Comparison of ENCODE assay signal across 8 mouse cellular contexts in the genomic region with DNA sequence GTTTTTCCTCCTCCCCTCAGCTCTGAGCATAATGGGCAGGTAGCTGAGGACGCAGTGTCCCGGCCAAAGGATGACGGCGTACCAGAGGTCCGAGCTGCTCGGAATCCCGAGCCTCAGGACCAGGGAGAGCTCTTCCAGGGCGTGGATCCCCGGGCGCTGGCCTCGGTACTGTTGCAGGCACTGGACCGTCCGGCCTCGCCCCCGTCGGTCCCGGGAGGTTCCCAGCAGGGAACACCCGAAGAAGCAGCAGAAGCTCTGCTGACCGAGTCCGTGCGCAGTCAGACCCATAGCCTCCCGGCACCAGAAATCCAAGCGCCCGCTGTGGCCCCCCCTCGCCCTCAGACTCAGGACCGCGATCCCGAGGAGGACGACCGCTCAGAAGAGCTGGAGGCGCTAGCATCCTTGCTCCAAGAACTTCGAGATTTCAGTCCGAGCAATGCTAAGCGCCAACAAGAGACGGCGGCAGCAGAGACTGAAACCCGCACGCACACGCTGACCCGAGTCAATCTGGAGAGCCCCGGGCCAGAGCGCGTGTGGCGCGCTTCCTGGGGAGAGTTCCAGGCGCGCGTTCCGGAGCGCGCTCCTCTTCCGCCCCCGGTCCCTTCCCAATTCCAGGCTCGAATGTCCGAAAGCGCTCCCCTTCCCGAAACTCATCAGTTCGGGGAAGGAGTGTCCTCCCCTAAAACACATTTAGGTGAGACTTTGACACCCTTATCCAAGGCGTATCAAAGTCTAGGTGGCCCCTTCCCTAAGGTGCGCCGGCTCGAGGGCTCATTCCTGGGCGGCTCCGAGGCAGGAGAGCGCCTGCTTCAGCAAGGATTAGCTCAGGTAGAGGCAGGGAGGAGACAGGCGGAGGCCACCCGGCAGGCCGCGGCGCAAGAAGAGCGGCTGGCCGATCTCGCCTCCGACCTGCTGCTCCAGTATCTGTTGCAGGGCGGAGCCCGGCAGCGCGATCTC. TPM values are rescaled to one million over a fixed set of nuclear protein-coding genes. Genes with fewer than 3 reads are reported as not detected.
A peak's percentile ranks its signal among the peaks of the same experiment; 100 is the strongest.
DNase-seq lines count a peak whose midpoint lies in the region; ATAC-seq lines count a peak whose summit lies in the region.

No protein-coding gene starts in this region.

- peaks cover 60% of the 10 kb centered on the region for H3K27me3 ChIP-seq in embryonic facial prominence, embryonic 15.5 days
- H3K27me3 ChIP-seq in intestine, embryonic 14.5 days (replicated peaks; ENCODE audit: control insufficient read depth, insufficient read depth, low read length) = peaks cover 57% of the 10 kb centered on the region

- peak; percentile 20 for DNase-seq in CD4-positive, CD25-positive, alpha-beta regulatory T cell, adult 2 months (ENCODE audit: low read depth, low spot score)
- peak; percentile 40 for DNase-seq in right cerebral cortex, postnatal 25 days
- no peak for DNase-seq in right cerebral cortex, adult 2 months (ENCODE audit: low spot score in 2 of 2)
- peak; percentile 74 for DNase-seq in intestine, embryonic 14.5 days (ENCODE audit: low spot score)
- DNase-seq in lung, postnatal 10 days = peak; percentile 63
- DNase-seq in testis, postnatal 14 days (ENCODE audit: low spot score) = peak; percentile 35

- H3K36me3 ChIP-seq in embryonic facial prominence, embryonic 15.5 days = peaks cover 10% of the 10 kb centered on the region
- H3K36me3 ChIP-seq in intestine, embryonic 14.5 days (ENCODE audit: control insufficient read depth, insufficient read depth, low read length) = peaks cover 12% of the 10 kb centered on the region

- peak overlapping the region; percentile 49 for H3K4me3 ChIP-seq in embryonic facial prominence, embryonic 15.5 days (replicated peaks)
- peak overlapping the region; percentile 40 for H3K4me3 ChIP-seq in intestine, embryonic 14.5 days (ENCODE audit: low read depth, low read length)

- H3K27ac ChIP-seq in embryonic facial prominence, embryonic 15.5 days (replicated peaks) = no peak overlapping the region
- H3K27ac ChIP-seq in intestine, embryonic 14.5 days (ENCODE audit: low read depth) = no peak overlapping the region

- H3K4me1 ChIP-seq in embryonic facial prominence, embryonic 15.5 days = peaks cover 40% of the 10 kb centered on the region
- H3K4me1 ChIP-seq in intestine, embryonic 14.5 days (replicated peaks; ENCODE audit: control insufficient read depth, insufficient read depth, low read length) = peaks cover 22% of the 10 kb centered on the region

- peak overlapping the region; percentile 100 for H3K4me2 ChIP-seq in embryonic facial prominence, embryonic 15.5 days (replicated peaks)
- H3K4me2 ChIP-seq in intestine, embryonic 14.5 days (ENCODE audit: low read length) = peak overlapping the region; percentile 98

- no peak overlapping the region for H3K9ac ChIP-seq in embryonic facial prominence, embryonic 15.5 days
- H3K9ac ChIP-seq in intestine, embryonic 14.5 days (ENCODE audit: low read length) = no peak overlapping the region

- no peaks in the 10 kb centered on the region for H3K9me3 ChIP-seq in embryonic facial prominence, embryonic 15.5 days (replicated peaks)
- no peaks in the 10 kb centered on the region for H3K9me3 ChIP-seq in intestine, embryonic 14.5 days (ENCODE audit: control insufficient read depth, low read length)

- ATAC-seq in CD4-positive, CD25-positive, alpha-beta regulatory T cell, adult 4 months = no peak
- no peak for ATAC-seq in embryonic facial prominence, embryonic 15.5 days (ENCODE audit: insufficient number of reproducible peaks, low FRiP score, low TSS enrichment, low read depth)
- no peak for ATAC-seq in intestine, embryonic 14.5 days (replicated peaks; ENCODE audit: low FRiP score, low TSS enrichment, low read depth)

- WGBS in embryonic facial prominence, embryonic 15.5 days = under 1% methylated on average over 78 of the region's 78 CpGs
- WGBS in intestine, embryonic 14.5 days = under 1% methylated on average over 78 of the region's 78 CpGs

RNA-seq across cellular contexts. Expression of a gene that starts 5.2 kb away (rescaled TPM):
- polyA plus RNA-seq in CD4-positive, CD25-positive, alpha-beta regulatory T cell, adult 4 months (2017; shearing (Covaris generic)) = not detected
- 0.08 and 0.11 TPM in 2 replicates for polyA plus RNA-seq in embryonic facial prominence, embryonic 15.5 days (2015; fragmentation: Nextera tagmentation; extraction: Ambion mirVana)
- polyA plus RNA-seq in intestine, embryonic 14.5 days (2014; fragmentation: Nextera tagmentation; extraction: Ambion mirVana) = 0.36 and 0.53 TPM in 2 replicates

RNA-seq across cellular contexts. Expression of a gene that starts 14.6 kb away (rescaled TPM):
- 10 to 100 TPM; 62.2 to 84.9 TPM for polyA plus RNA-seq in CD4-positive, CD25-positive, alpha-beta regulatory T cell, adult 4 months (2017; shearing (Covaris generic))
- polyA plus RNA-seq in embryonic facial prominence, embryonic 15.5 days (2015; fragmentation: Nextera tagmentation; extraction: Ambion mirVana) = 165 and 166 TPM in 2 replicates
- 188 and 189 TPM in 2 replicates for polyA plus RNA-seq in intestine, embryonic 14.5 days (2014; fragmentation: Nextera tagmentation; extraction: Ambion mirVana)

RNA-seq across cellular contexts. Expression of a gene that starts 40.7 kb away (rescaled TPM):
- under 1 TPM in 1 of 2 experiments, not detected in 1; 0.20 TPM for polyA plus RNA-seq in CD4-positive, CD25-positive, alpha-beta regulatory T cell, adult 4 months (2017; shearing (Covaris generic))
- 0.38 and 0.51 TPM in 2 replicates for polyA plus RNA-seq in embryonic facial prominence, embryonic 15.5 days (2015; fragmentation: Nextera tagmentation; extraction: Ambion mirVana)
- 0.34 and 0.36 TPM in 2 replicates for polyA plus RNA-seq in intestine, embryonic 14.5 days (2014; fragmentation: Nextera tagmentation; extraction: Ambion mirVana)

RNA-seq across cellular contexts. Expression of a gene that starts 43.5 kb away (rescaled TPM):
- polyA plus RNA-seq in CD4-positive, CD25-positive, alpha-beta regulatory T cell, adult 4 months (2017; shearing (Covaris generic)) = 10 to 100 TPM; 50.3 to 67.0 TPM
- polyA plus RNA-seq in embryonic facial prominence, embryonic 15.5 days (2015; fragmentation: Nextera tagmentation; extraction: Ambion mirVana) = 111 and 120 TPM in 2 replicates
- polyA plus RNA-seq in intestine, embryonic 14.5 days (2014; fragmentation: Nextera tagmentation; extraction: Ambion mirVana) = 102 and 104 TPM in 2 replicates

RNA-seq across cellular contexts. Expression of a gene that starts 44.5 kb away (rescaled TPM):
- polyA plus RNA-seq in CD4-positive, CD25-positive, alpha-beta regulatory T cell, adult 4 months (2017; shearing (Covaris generic)) = 1 to 10 TPM; 4.4 to 8.8 TPM
- polyA plus RNA-seq in embryonic facial prominence, embryonic 15.5 days (2015; fragmentation: Nextera tagmentation; extraction: Ambion mirVana) = 55.5 and 60.6 TPM in 2 replicates
- 42.0 and 44.1 TPM in 2 replicates for polyA plus RNA-seq in intestine, embryonic 14.5 days (2014; fragmentation: Nextera tagmentation; extraction: Ambion mirVana)

Comparison
In these comparisons a context has a peak if more than half of its experiments do, and no peak if none do; other contexts are left out.
1. DNase-seq: peak in CD4-positive, CD25-positive, alpha-beta regulatory T cell, adult 2 months (single experiment), right cerebral cortex, postnatal 25 days (single experiment), intestine, embryonic 14.5 days (single experiment), lung, postnatal 10 days (single experiment) and testis, postnatal 14 days (single experiment); none in right cerebral cortex, adult 2 months (0 of 2).